Mouse (Mus musculus) G1E (cell line): ENCODE results near the gene 4931422A03Rik.

Experiments used
- CTCF ChIP-seq: IDR thresholded peaks from 2 replicates; pipeline ENCODE4 v1.5.1; 2012; ENCODE audit warnings: low read depth, low read length, inconsistent platforms, mixed read lengths
- GATA1 ChIP-seq: IDR thresholded peaks from 2 replicates; pipeline ENCODE4 v1.6.1; 2012; ENCODE audit warnings: borderline replicate concordance, low read length, inconsistent platforms, mixed read lengths
- GATA2 ChIP-seq: IDR thresholded peaks from 2 replicates; pipeline ENCODE4 v1.6.1; 2012; ENCODE audit warnings: low read depth, low read length, inconsistent platforms, borderline replicate concordance
- POLR2AphosphoS5 ChIP-seq: IDR thresholded peaks from 2 replicates; pipeline ENCODE4 v1.6.1; 2012; ENCODE audit warnings: low read depth, low read length, inconsistent platforms; ENCODE audit not compliant: insufficient replicate concordance
- TAL1 ChIP-seq: conservative IDR thresholded peaks from 2 replicates; pipeline ENCODE4 v1.6.1; 2012; ENCODE audit warnings: low read depth, low read length, inconsistent platforms, mixed read lengths

DNA sequence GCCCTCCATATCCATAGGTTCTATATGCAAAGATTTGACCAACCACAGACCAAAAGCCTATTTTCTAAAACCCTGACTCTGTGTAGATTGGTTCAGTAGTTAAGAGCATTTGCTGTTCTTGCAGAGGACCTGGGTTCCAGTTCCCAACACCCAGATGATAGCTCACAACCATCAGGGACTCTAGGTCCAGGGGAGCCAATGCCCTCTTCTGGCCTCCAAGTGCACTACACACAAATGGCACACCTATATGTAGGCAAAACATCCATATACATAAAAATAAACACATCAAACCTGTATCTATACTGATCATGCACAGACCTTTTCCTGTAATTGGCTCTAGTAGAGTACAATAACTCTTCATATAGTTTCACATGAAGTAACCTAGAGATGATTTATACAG lies 36.9 kb downstream of the 4931422A03Rik start:
- TF ChIP-seq CTCF (no peak), TAL1 (no peak), GATA1 (no peak), POLR2AphosphoS5 (no peak), GATA2 (no peak)
